27 mouse cellular contexts compared by ENCODE assay signal in genomic region chr11:120134148-120134547, GRCm38 (mm10). TPM values are rescaled to one million over a fixed set of nuclear protein-coding genes. Genes with fewer than 3 reads are reported as not detected.
DNase-seq lines count a peak whose midpoint lies in the region; ATAC-seq lines count a peak whose summit lies in the region.
"Had no signal": no experiment of that assay in that cellular context is flagged by ENCODE, and none has a peak within 500 bp of the region (broad histone marks: within the 10 kb centered on the region; RNA-seq: fewer than 3 reads in every experiment).

No protein-coding gene starts in this region.

- H3K36me3 ChIP-seq in heart, embryonic 10.5 days: peaks cover 62% of the 10 kb centered on the region
- peaks cover 62% of the 10 kb centered on the region for H3K36me3 ChIP-seq in heart, embryonic 13.5 days
- peaks cover 30% of the 10 kb centered on the region for H3K36me3 ChIP-seq in heart, embryonic 16.5 days (ENCODE audit: control insufficient read depth, insufficient read depth)
- H3K36me3 ChIP-seq in lung, embryonic 16.5 days (ENCODE audit: control insufficient read depth, insufficient read depth, low read length): peaks cover 22% of the 10 kb centered on the region

- H3K4me3 ChIP-seq in heart, embryonic 10.5 days: no peak overlapping the region
- H3K4me3 ChIP-seq in heart, embryonic 13.5 days: no peak overlapping the region
- H3K4me3 ChIP-seq in heart, embryonic 16.5 days (ENCODE audit: low read length): no peak overlapping the region
- H3K4me3 ChIP-seq in lung, embryonic 16.5 days (ENCODE audit: low read length): no peak overlapping the region
- H3K4me3 ChIP-seq: embryonic facial prominence, embryonic 10.5 days; embryonic facial prominence, embryonic 13.5 days; erythroblast, embryonic 14.5 days; forebrain, embryonic 12.5 days; forebrain, embryonic 15.5 days had no signal

- ATAC-seq in heart, embryonic 13.5 days (ENCODE audit: extremely low read depth, insufficient number of reproducible peaks, low FRiP score, low TSS enrichment): no peak
- ATAC-seq in heart, embryonic 16.5 days (replicated peaks; ENCODE audit: extremely low read depth, insufficient read depth, low FRiP score): no peak
- peak; percentile 50 for ATAC-seq in lung, embryonic 16.5 days (ENCODE audit: low read depth)
- ATAC-seq: activated CD4-positive, CD25-positive, alpha-beta regulatory T cell, adult 4 months; forebrain, embryonic 15.5 days; hindbrain, postnatal 0 days; inflammation-experienced regulatory T-cells, adult 6 months; intestine, embryonic 16.5 days had no signal

- H3K27me3 ChIP-seq in heart, embryonic 10.5 days (ENCODE audit: insufficient read depth, poor library complexity, severe bottlenecking): no peaks in the 10 kb centered on the region
- H3K27me3 ChIP-seq in heart, embryonic 13.5 days (replicated peaks): no peaks in the 10 kb centered on the region
- no peaks in the 10 kb centered on the region for H3K27me3 ChIP-seq in heart, embryonic 16.5 days (ENCODE audit: control insufficient read depth, insufficient read depth, low read length)
- H3K27me3 ChIP-seq in lung, embryonic 16.5 days (ENCODE audit: control insufficient read depth, insufficient read depth, low read depth, low read length): no peaks in the 10 kb centered on the region
- H3K27me3 ChIP-seq: embryonic facial prominence, embryonic 13.5 days; forebrain, embryonic 12.5 days; forebrain, embryonic 15.5 days had no signal

- H3K27ac ChIP-seq in heart, embryonic 10.5 days: peak overlapping the region; percentile 87; the same call in 1 of the 2 replicates
- peak overlapping the region; percentile 88 for H3K27ac ChIP-seq in heart, embryonic 13.5 days (replicated peaks)
- H3K27ac ChIP-seq in heart, embryonic 16.5 days (ENCODE audit: low read length): peak overlapping the region; percentile 94
- no peak overlapping the region for H3K27ac ChIP-seq in lung, embryonic 16.5 days (ENCODE audit: low read length)
- H3K27ac ChIP-seq: embryonic facial prominence, embryonic 10.5 days; embryonic facial prominence, embryonic 13.5 days; forebrain, embryonic 12.5 days; forebrain, embryonic 15.5 days; hindbrain, embryonic 14.5 days; hindbrain, postnatal 0 days had no signal

- no peak overlapping the region for H3K4me2 ChIP-seq in heart, embryonic 13.5 days
- H3K4me2 ChIP-seq in heart, embryonic 16.5 days (ENCODE audit: low read depth, low read length): no peak overlapping the region
- no peak overlapping the region for H3K4me2 ChIP-seq in lung, embryonic 16.5 days (ENCODE audit: low read depth, low read length)
- H3K4me2 ChIP-seq: embryonic facial prominence, embryonic 13.5 days; forebrain, embryonic 12.5 days; forebrain, embryonic 15.5 days; hindbrain, embryonic 14.5 days had no signal

- intact Hi-C loops in heart, postnatal 14 days (cut with DNase I): no loop called here
- intact Hi-C loops in heart, postnatal 36 days (cut with DNase I): no loop called here

- DNase-seq in heart, embryonic 10.5 days (ENCODE audit: low spot score): no peak
- DNase-seq in heart, adult 11 months: no peak
- no peak for DNase-seq in heart, postnatal 14 days
- no peak for DNase-seq in heart, postnatal 36 days
- no peak for DNase-seq in lung, postnatal 25 days (ENCODE audit: low spot score)
- DNase-seq: adrenal gland, adult 8-10 months; adrenal gland, postnatal 25 days; cerebellum, adult 11-12 months; cerebellum, adult 8-10 months; cerebellum, postnatal 10 days; cerebellum, postnatal 36 days; embryo, embryonic 11 days; gastrocnemius, postnatal 25 days; kidney, adult 18-20 months had no signal

- H3K9me3 ChIP-seq in heart, embryonic 10.5 days: no peaks in the 10 kb centered on the region
- H3K9me3 ChIP-seq in heart, embryonic 13.5 days: no peaks in the 10 kb centered on the region
- H3K9me3 ChIP-seq in heart, embryonic 16.5 days (replicated peaks; ENCODE audit: control insufficient read depth, low read length): no peaks in the 10 kb centered on the region
- H3K9me3 ChIP-seq in lung, embryonic 16.5 days (ENCODE audit: control insufficient read depth, low read length): no peaks in the 10 kb centered on the region
- H3K9me3 ChIP-seq: embryonic facial prominence, embryonic 10.5 days; embryonic facial prominence, embryonic 13.5 days; forebrain, embryonic 12.5 days; forebrain, embryonic 15.5 days had no signal

- WGBS in heart, embryonic 10.5 days: 92% methylated on average over 5 of the region's 5 CpGs
- 89% methylated on average over 5 of the region's 5 CpGs for WGBS in heart, embryonic 13.5 days
- WGBS in heart, embryonic 16.5 days: 85% methylated on average over 5 of the region's 5 CpGs
- 76% methylated on average over 5 of the region's 5 CpGs for WGBS in lung, embryonic 16.5 days

- H3K4me1 ChIP-seq in heart, embryonic 10.5 days: peaks cover 50% of the 10 kb centered on the region
- peaks cover 53% of the 10 kb centered on the region for H3K4me1 ChIP-seq in heart, embryonic 13.5 days
- peaks cover 49% of the 10 kb centered on the region for H3K4me1 ChIP-seq in heart, embryonic 16.5 days (ENCODE audit: control insufficient read depth, insufficient read depth, low read length)
- peaks cover 32% of the 10 kb centered on the region for H3K4me1 ChIP-seq in lung, embryonic 16.5 days (replicated peaks; ENCODE audit: control insufficient read depth, insufficient read depth, low read length)

- no peak overlapping the region for H3K9ac ChIP-seq in heart, embryonic 13.5 days
- no peak overlapping the region for H3K9ac ChIP-seq in heart, embryonic 16.5 days (ENCODE audit: low read length)
- no peak overlapping the region for H3K9ac ChIP-seq in lung, embryonic 16.5 days (ENCODE audit: low read length)
- H3K9ac ChIP-seq: embryonic facial prominence, embryonic 13.5 days; forebrain, embryonic 12.5 days; forebrain, embryonic 15.5 days; hindbrain, embryonic 14.5 days had no signal

RNA-seq across cellular contexts. Expression of gene Slc38a10, which starts 17.0 kb away (rescaled TPM):
- 99.0 and 123 TPM in 2 replicates for polyA plus RNA-seq in heart, embryonic 10.5 days (2016; fragmentation: Nextera tagmentation; extraction: Ambion mirVana)
- polyA plus RNA-seq in heart, embryonic 13.5 days (2015; fragmentation: Nextera tagmentation; extraction: Ambion mirVana): 83.7 and 88.0 TPM in 2 replicates
- 10 to 100 TPM; 78.7 to 83.5 TPM for total RNA-seq in heart, postnatal 14 days (2021)
- 87.3 and 93.5 TPM in 2 replicates for polyA plus RNA-seq in heart, embryonic 16.5 days (2015; fragmentation: Nextera tagmentation; extraction: Ambion mirVana)
- 10 to 100 TPM; 79.8 to 81.1 TPM for total RNA-seq in heart, postnatal 36 days (2021)
- polyA plus RNA-seq in lung, embryonic 16.5 days (2015; fragmentation: Nextera tagmentation; extraction: Ambion mirVana): 96.3 and 100 TPM in 2 replicates

RNA-seq across cellular contexts. Expression of gene Ndufaf8, which starts 35.4 kb away (rescaled TPM):
- 92.2 and 106 TPM in 2 replicates for polyA plus RNA-seq in heart, embryonic 10.5 days (2016; fragmentation: Nextera tagmentation; extraction: Ambion mirVana)
- polyA plus RNA-seq in heart, embryonic 13.5 days (2015; fragmentation: Nextera tagmentation; extraction: Ambion mirVana): 81.1 and 95.7 TPM in 2 replicates
- total RNA-seq in heart, postnatal 14 days (2021): 10 to 100 TPM; 55.4 to 59.2 TPM
- polyA plus RNA-seq in heart, embryonic 16.5 days (2015; fragmentation: Nextera tagmentation; extraction: Ambion mirVana): 92.6 and 101 TPM in 2 replicates
- 10 to 100 TPM; 64.5 to 67.7 TPM for total RNA-seq in heart, postnatal 36 days (2021)
- polyA plus RNA-seq in lung, embryonic 16.5 days (2015; fragmentation: Nextera tagmentation; extraction: Ambion mirVana): 64.7 and 78.3 TPM in 2 replicates

RNA-seq across cellular contexts. Expression of gene Tepsin, which starts 35.6 kb away (rescaled TPM):
- polyA plus RNA-seq in heart, embryonic 10.5 days (2016; fragmentation: Nextera tagmentation; extraction: Ambion mirVana): 21.2 and 23.2 TPM in 2 replicates
- 13.0 and 13.5 TPM in 2 replicates for polyA plus RNA-seq in heart, embryonic 13.5 days (2015; fragmentation: Nextera tagmentation; extraction: Ambion mirVana)
- 1 to 10 TPM; 9.6 to 10.0 TPM for total RNA-seq in heart, postnatal 14 days (2021)
- polyA plus RNA-seq in heart, embryonic 16.5 days (2015; fragmentation: Nextera tagmentation; extraction: Ambion mirVana): 16.3 and 16.9 TPM in 2 replicates
- 1 to 10 TPM; 7.0 to 7.4 TPM for total RNA-seq in heart, postnatal 36 days (2021)
- polyA plus RNA-seq in lung, embryonic 16.5 days (2015; fragmentation: Nextera tagmentation; extraction: Ambion mirVana): 17.8 and 18.2 TPM in 2 replicates

RNA-seq across cellular contexts. Expression of gene Cep131, which starts 47.5 kb away (rescaled TPM):
- polyA plus RNA-seq in heart, embryonic 10.5 days (2016; fragmentation: Nextera tagmentation; extraction: Ambion mirVana): 21.1 and 29.0 TPM in 2 replicates
- polyA plus RNA-seq in heart, embryonic 13.5 days (2015; fragmentation: Nextera tagmentation; extraction: Ambion mirVana): 13.4 and 13.8 TPM in 2 replicates
- total RNA-seq in heart, postnatal 14 days (2021): 1 to 10 TPM; 9.1 to 9.6 TPM
- 13.2 and 14.5 TPM in 2 replicates for polyA plus RNA-seq in heart, embryonic 16.5 days (2015; fragmentation: Nextera tagmentation; extraction: Ambion mirVana)
- 10 to 100 TPM in 1 of 2 experiments, 1 to 10 TPM in 1; 9.6 to 11.5 TPM for total RNA-seq in heart, postnatal 36 days (2021)
- 15.3 and 16.4 TPM in 2 replicates for polyA plus RNA-seq in lung, embryonic 16.5 days (2015; fragmentation: Nextera tagmentation; extraction: Ambion mirVana)
